Mouse (Mus musculus): ENCODE measurements around the gene Cacng2. TPM values are rescaled to one million over a fixed set of nuclear protein-coding genes. Genes with fewer than 3 reads are reported as not detected.

The Cacng2 gene
- polyA plus RNA-seq (2015; fragmentation: Nextera tagmentation; extraction: Ambion mirVana) = 15.7 TPM in 2 replicates

DNA sequence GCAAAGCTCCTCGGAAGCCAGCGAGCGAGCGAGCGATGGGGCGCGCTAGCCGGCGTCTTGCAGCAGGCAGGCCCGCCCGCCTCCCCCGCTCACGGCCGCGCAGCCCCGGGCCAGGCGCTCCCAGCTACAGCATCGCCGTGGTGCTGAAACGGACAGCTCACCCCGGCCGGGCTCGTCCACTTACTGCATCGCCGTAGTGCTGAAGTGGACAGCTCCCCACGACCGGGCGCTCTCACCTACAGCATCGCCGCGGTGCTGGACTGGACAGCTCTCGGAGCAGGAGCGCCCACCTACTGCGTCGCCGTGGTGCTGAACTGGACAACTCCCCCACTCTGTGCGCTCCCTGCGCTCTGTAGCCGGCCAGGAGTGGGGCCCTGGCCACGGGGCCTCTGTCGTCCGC, at the start of gene Cacng2:
TSS of gene Cacng2 (minus strand) at position 325 of the 400 bp plus-strand sequence.
- Histone ChIP-seq H3K4me2 (ENCODE audit: low read length) (peak within 1 kb of the TSS; percentile 79), H3K36me3 (ENCODE audit: control insufficient read depth, insufficient read depth, low read length) (no peaks in the 10 kb centered on the region), H3K4me3 (ENCODE audit: low read length) (peak within 1 kb of the TSS; percentile 69), H3K27me3 (replicated peaks; ENCODE audit: control insufficient read depth, insufficient read depth, low read length) (no peaks in the 10 kb centered on the region), H3K9ac (ENCODE audit: low read depth, low read length) (peak within 1 kb of the TSS; percentile 91), H3K27ac (ENCODE audit: low read depth, low read length) (peak within 1 kb of the TSS; percentile 89), H3K9me3 (ENCODE audit: control insufficient read depth, low read length) (no peaks in the 10 kb centered on the region), H3K4me1 (ENCODE audit: control insufficient read depth, insufficient read depth, low read depth, low read length) (peaks cover 23% of the 10 kb centered on the region)
- ATAC-seq = peak; percentile 93
- WGBS = 0% methylated on average over 25 of the region's 42 CpGs

- Histone ChIP-seq H3K9me3 (ENCODE audit: control insufficient read depth, low read length) (no peaks in the 10 kb centered on the region), H3K4me2 (ENCODE audit: low read length) (no peak overlapping the region), H3K9ac (ENCODE audit: low read depth, low read length) (no peak overlapping the region), H3K4me3 (ENCODE audit: low read length) (no peak overlapping the region), H3K27ac (ENCODE audit: low read depth, low read length) (no peak overlapping the region), H3K4me1 (ENCODE audit: control insufficient read depth, insufficient read depth, low read depth, low read length) (peaks cover 12% of the 10 kb centered on the region), H3K36me3 (ENCODE audit: control insufficient read depth, insufficient read depth, low read length) (peaks cover 2% of the 10 kb centered on the region; the same call in 1 of the 2 replicates), H3K27me3 (replicated peaks; ENCODE audit: control insufficient read depth, insufficient read depth, low read length) (no peaks in the 10 kb centered on the region)
- 86% methylated on average over 10 of the region's 11 CpGs for WGBS
- no peak for ATAC-seq
Observed at GRCm38 (mm10) chr15:78169566-78169965, 49.7 kb upstream of the Cacng2 start.

GRCm38 (mm10) chr15:78165292-78165691, 45.5 kb upstream of the Cacng2 start:
- H3K4me1 ChIP-seq (ENCODE audit: control insufficient read depth, insufficient read depth, low read depth, low read length) = no peaks in the 10 kb centered on the region
- no peaks in the 10 kb centered on the region for H3K9me3 ChIP-seq (ENCODE audit: control insufficient read depth, low read length)
- H3K27ac ChIP-seq (ENCODE audit: low read depth, low read length) = no peak overlapping the region
- 83% methylated on average over 4 of the region's 4 CpGs for WGBS
- ATAC-seq = no peak
- no peak overlapping the region for H3K4me3 ChIP-seq (ENCODE audit: low read length)
- H3K36me3 ChIP-seq (ENCODE audit: control insufficient read depth, insufficient read depth, low read length) = peaks cover 5% of the 10 kb centered on the region
- H3K4me2 ChIP-seq (ENCODE audit: low read length) = no peak overlapping the region
- H3K9ac ChIP-seq (ENCODE audit: low read depth, low read length) = no peak overlapping the region
- H3K27me3 ChIP-seq (replicated peaks; ENCODE audit: control insufficient read depth, insufficient read depth, low read length) = no peaks in the 10 kb centered on the region

- no peaks in the 10 kb centered on the region for H3K4me1 ChIP-seq (ENCODE audit: control insufficient read depth, insufficient read depth, low read depth, low read length)
- H3K27ac ChIP-seq (ENCODE audit: low read depth, low read length) = 0 out of 2 replicates have a peak overlapping the region, but pooled peaks have one; percentile 5
- H3K9ac ChIP-seq (ENCODE audit: low read depth, low read length) = no peak overlapping the region
- H3K36me3 ChIP-seq (ENCODE audit: control insufficient read depth, insufficient read depth, low read length) = peaks cover 5% of the 10 kb centered on the region
- no peak overlapping the region for H3K4me2 ChIP-seq (ENCODE audit: low read length)
- WGBS = 63% methylated on average over 11 of the region's 11 CpGs
- H3K27me3 ChIP-seq (replicated peaks; ENCODE audit: control insufficient read depth, insufficient read depth, low read length) = no peaks in the 10 kb centered on the region
- H3K4me3 ChIP-seq (ENCODE audit: low read length) = no peak overlapping the region
- ATAC-seq = no peak
- no peaks in the 10 kb centered on the region for H3K9me3 ChIP-seq (ENCODE audit: control insufficient read depth, low read length)
Observed at GRCm38 (mm10) chr15:78164466-78164865, 44.6 kb upstream of the Cacng2 start.

- WGBS = 81% methylated on average over 9 of the region's 9 CpGs
- ATAC-seq = no peak
Observed at GRCm38 (mm10) chr15:78161946-78162345, 42.1 kb upstream of the Cacng2 start.

DNA sequence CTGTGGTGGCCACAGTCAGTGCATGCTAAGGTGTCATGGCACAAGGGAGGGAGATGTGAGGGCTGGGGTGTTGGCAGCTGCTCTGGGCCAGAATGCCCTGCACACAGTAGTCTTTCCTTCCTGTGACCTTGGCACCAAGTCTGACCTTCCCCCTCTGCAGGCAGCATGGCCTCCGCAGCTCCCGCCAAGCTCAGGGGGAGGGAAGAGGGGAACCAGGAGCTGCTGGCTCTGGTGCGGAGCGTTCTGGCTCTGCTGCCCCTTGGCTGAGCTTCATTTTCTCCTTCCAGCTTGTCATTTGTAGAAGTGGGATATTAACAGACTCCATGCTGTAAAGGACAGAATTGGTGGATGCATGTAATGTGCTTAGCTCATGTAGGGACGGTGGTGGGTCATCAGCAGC, 38.5 kb upstream of the Cacng2 start:
- no peak for ATAC-seq
- WGBS = 70% methylated on average over 5 of the region's 5 CpGs
- no peaks in the 10 kb centered on the region for H3K36me3 ChIP-seq (ENCODE audit: control insufficient read depth, insufficient read depth, low read length)
- no peak overlapping the region for H3K4me3 ChIP-seq (ENCODE audit: low read length)
- no peaks in the 10 kb centered on the region for H3K9me3 ChIP-seq (ENCODE audit: control insufficient read depth, low read length)
- H3K27me3 ChIP-seq (replicated peaks; ENCODE audit: control insufficient read depth, insufficient read depth, low read length) = no peaks in the 10 kb centered on the region
- no peak overlapping the region for H3K4me2 ChIP-seq (ENCODE audit: low read length)
- no peaks in the 10 kb centered on the region for H3K4me1 ChIP-seq (ENCODE audit: control insufficient read depth, insufficient read depth, low read depth, low read length)
- no peak overlapping the region for H3K27ac ChIP-seq (ENCODE audit: low read depth, low read length)
- no peak overlapping the region for H3K9ac ChIP-seq (ENCODE audit: low read depth, low read length)

More at GRCm38 (mm10) chr15:78161946-78162345, 42.1 kb upstream of the Cacng2 start:
- Histone ChIP-seq H3K4me3 (ENCODE audit: low read length) (no peak overlapping the region), H3K27me3 (replicated peaks; ENCODE audit: control insufficient read depth, insufficient read depth, low read length) (no peaks in the 10 kb centered on the region), H3K9ac (ENCODE audit: low read depth, low read length) (no peak overlapping the region), H3K4me1 (ENCODE audit: control insufficient read depth, insufficient read depth, low read depth, low read length) (no peaks in the 10 kb centered on the region), H3K36me3 (ENCODE audit: control insufficient read depth, insufficient read depth, low read length) (peaks cover 3% of the 10 kb centered on the region), H3K27ac (ENCODE audit: low read depth, low read length) (no peak overlapping the region), H3K9me3 (ENCODE audit: control insufficient read depth, low read length) (no peaks in the 10 kb centered on the region), H3K4me2 (ENCODE audit: low read length) (no peak overlapping the region)

- Histone ChIP-seq H3K4me1 (ENCODE audit: control insufficient read depth, insufficient read depth, low read depth, low read length) (no peaks in the 10 kb centered on the region), H3K4me2 (ENCODE audit: low read length) (no peak overlapping the region), H3K36me3 (ENCODE audit: control insufficient read depth, insufficient read depth, low read length) (no peaks in the 10 kb centered on the region), H3K4me3 (ENCODE audit: low read length) (no peak overlapping the region), H3K9ac (ENCODE audit: low read depth, low read length) (no peak overlapping the region), H3K9me3 (ENCODE audit: control insufficient read depth, low read length) (no peaks in the 10 kb centered on the region), H3K27me3 (replicated peaks; ENCODE audit: control insufficient read depth, insufficient read depth, low read length) (no peaks in the 10 kb centered on the region), H3K27ac (ENCODE audit: low read depth, low read length) (no peak overlapping the region)
- ATAC-seq = no peak
- 64% methylated on average over 4 of the region's 4 CpGs for WGBS
Observed at GRCm38 (mm10) chr15:78157824-78158223, 38.0 kb upstream of the Cacng2 start.

- Histone ChIP-seq H3K4me2 (ENCODE audit: low read length) (no peak overlapping the region), H3K27me3 (replicated peaks; ENCODE audit: control insufficient read depth, insufficient read depth, low read length) (no peaks in the 10 kb centered on the region), H3K9me3 (ENCODE audit: control insufficient read depth, low read length) (no peaks in the 10 kb centered on the region), H3K4me1 (ENCODE audit: control insufficient read depth, insufficient read depth, low read depth, low read length) (no peaks in the 10 kb centered on the region), H3K9ac (ENCODE audit: low read depth, low read length) (no peak overlapping the region), H3K4me3 (ENCODE audit: low read length) (no peak overlapping the region), H3K27ac (ENCODE audit: low read depth, low read length) (no peak overlapping the region), H3K36me3 (ENCODE audit: control insufficient read depth, insufficient read depth, low read length) (no peaks in the 10 kb centered on the region)
- WGBS = 83% methylated on average over 8 of the region's 8 CpGs
- no peak for ATAC-seq
Observed at GRCm38 (mm10) chr15:78157330-78157729, 37.5 kb upstream of the Cacng2 start.

GRCm38 (mm10) chr15:78155421-78155820, 35.6 kb upstream of the Cacng2 start:
- Histone ChIP-seq H3K4me2 (ENCODE audit: low read length) (no peak overlapping the region), H3K9me3 (ENCODE audit: control insufficient read depth, low read length) (no peaks in the 10 kb centered on the region), H3K27ac (ENCODE audit: low read depth, low read length) (no peak overlapping the region), H3K4me1 (ENCODE audit: control insufficient read depth, insufficient read depth, low read depth, low read length) (no peaks in the 10 kb centered on the region), H3K4me3 (ENCODE audit: low read length) (no peak overlapping the region), H3K9ac (ENCODE audit: low read depth, low read length) (no peak overlapping the region), H3K27me3 (replicated peaks; ENCODE audit: control insufficient read depth, insufficient read depth, low read length) (no peaks in the 10 kb centered on the region), H3K36me3 (ENCODE audit: control insufficient read depth, insufficient read depth, low read length) (no peaks in the 10 kb centered on the region)
- no peak for ATAC-seq
- WGBS = 88% methylated on average over 6 of the region's 6 CpGs
